Mouse (Mus musculus): ENCODE measurements at regions not wholly inside any gene's neighbourhood (a gene's known extent, or its start where the extent isn't known, plus 50 kb on each side); places are given as distances from the start of the nearest gene placed in this dataset.
A peak's percentile ranks its signal among the peaks of the same experiment; 100 is the strongest.

DNA sequence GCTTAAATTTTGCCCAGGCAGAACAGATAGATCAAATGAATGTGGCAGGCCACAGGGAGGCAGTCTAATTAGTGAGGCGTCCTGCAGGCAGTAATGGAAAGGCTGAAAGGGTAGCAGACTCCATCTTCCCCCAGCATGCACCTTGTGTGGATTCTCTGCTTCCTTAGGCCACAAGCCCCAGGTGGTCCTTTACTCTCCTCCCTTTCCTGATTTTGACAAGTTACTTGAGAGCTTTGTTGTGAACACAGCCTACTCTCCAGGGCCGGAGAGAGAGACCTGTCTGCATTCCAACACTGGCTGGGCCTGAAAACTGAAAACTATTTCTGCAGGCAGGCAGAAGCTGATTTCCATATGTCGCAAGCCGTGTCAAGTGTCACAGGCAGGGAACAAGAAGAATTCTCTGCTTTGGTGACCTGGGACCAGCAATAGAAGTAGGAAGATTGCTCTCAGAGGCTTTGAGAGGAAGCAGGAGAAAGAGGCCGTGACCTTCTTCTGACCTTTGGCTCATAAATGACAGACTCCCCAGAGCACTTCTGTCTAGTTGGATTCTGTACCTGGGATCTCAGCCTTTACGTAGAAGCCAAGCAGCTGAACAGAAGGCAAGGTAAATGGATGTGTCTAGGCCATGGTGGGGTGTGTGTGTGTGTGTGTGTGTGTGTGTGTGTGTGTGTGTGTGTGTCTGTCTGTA, 619.2 kb upstream of the Cdh5 start:
- no peak for DNase-seq (ENCODE audit: low spot score in 2 of 2)

DNA sequence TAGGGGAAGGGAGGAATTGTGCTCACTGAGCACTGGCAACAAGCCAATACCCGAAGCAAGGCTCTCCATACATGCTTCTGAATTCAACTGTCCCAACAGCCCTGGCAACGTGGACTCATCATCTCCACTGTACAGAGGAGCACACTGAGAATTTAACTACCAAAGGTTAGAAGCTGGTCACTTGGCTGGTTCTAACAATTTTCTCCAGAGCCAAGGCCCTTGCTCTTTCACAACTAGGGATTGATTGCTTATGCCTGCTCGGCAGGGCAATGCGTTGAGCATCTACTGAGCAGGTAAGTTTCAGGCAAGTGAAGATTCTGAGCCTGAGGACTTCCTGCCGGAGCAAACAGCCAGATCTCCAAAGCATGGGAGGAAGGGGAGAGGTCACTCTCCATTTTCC, 616.0 kb upstream of the Cdh5 start:
- DNase-seq (ENCODE audit: low spot score in 2 of 2), result no peak

DNA sequence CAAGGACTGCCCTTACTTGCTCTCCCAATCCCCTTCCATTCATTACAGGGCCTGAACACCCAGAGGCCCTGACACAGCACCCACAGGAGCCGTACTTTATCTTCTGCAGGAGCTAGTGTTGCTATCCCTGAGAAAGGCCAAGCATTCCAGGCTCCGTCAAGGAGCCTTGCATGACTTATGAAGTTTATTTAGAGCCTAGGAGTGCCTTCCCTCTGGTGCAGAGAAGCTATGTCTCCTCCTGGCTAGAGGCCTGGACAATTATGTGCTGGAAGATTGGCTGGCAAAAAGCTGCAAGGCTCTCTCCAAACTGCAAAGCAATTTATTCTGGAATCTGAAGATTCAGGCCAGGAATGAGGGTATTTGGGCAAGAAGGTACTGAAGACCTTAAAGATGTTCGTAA, 612.0 kb upstream of the Cdh5 start:
- no peak for DNase-seq (ENCODE audit: low spot score in 2 of 2)

DNA sequence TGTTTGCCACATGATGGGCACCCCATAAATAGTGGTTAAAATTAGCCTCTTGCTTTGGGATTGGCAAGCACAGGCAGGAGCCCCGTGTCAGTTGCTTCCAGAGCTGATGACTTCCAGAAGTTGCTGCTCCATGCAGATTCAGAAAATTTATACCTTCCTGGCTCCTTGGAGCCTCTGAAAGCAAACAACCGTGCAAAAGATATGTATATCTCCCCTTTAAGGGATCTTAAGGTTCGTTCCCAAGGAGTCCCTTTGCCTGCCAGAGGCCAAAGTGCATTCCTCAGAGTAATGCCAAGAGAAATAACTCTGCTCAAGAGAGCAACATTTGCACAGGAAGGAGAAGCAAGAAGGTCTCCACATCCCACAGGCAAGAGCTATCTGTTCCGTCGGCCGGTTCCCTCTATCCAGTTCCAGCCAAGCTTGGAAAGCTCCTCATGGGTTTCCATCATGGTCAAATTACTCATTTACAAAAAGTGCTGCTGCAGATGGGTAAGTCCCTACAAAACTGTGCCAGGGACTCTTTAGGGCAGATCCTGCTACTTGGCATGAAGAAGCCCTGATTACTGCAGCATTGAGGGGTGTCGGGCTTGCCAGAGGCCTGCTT, 608.4 kb upstream of the Cdh5 start:
- DNase-seq (ENCODE audit: low spot score in 2 of 2), result no peak

DNA sequence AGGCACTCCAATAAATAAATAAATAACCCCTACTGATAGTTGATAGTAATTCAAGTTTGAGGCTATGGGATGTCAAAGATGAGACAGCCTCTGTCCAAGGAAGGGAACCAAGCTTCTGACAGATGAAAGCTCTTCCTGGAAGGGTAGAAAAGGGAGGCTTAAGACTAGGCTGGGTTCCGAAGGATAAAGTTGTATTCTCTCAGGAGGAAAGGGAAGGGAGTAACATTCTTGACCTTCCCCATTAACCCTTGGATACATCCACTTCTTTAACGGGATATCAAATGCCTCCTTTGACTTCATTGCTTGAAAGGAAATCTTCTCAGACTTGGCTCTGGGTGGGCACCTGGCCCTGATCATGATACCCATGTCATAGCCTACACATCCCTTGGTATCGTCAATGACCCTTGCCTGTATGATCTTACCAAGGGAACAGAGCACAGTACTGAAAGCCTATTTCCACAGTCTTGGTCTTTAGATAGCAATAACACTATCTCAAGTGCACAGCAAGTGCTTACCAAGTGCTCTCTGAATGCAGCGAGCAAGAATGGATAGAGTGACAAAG, 607.4 kb upstream of the Cdh5 start:
- DNase-seq (ENCODE audit: low spot score in 2 of 2), result no peak

DNA sequence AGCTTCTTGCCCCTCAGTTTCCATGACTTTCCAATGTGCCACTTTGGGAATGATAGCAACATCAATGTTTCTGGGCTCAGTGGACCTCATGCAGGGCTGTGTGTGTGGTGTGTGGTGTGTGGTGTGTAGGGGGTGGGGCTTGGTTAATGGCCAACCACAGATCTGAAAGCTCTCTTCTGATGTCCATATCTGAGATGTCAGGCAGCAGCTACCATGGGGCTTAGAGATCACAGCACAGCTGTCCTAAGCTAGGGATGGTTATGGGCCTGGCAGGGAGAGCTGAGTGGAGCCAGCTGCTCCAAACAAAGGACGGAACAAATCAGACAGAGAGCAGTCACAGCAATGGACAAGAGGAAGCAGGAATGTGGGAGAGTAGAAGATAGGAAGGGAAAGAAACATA, 606.8 kb upstream of the Cdh5 start:
- DNase-seq (ENCODE audit: low spot score in 2 of 2), result no peak

DNA sequence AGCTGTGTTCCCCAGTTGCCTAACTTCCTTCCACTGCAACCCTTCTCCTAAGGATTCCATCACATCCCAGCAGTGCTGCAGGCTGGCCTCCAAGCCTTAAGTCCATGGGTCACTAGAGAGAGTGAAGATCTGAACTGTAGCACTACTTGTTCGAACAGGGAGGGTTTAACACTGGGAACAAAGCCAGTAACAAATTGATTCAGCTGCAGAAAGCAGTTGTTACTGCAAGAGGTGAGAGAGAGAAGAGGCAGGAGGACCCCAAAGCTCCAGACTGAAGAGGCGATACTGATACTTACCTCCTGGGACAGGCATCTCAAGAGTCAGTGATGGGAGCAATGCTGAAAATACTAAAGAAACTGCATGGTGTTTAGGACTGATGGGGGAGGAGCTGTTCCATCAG, 600.1 kb upstream of the Cdh5 start:
- DNase-seq (ENCODE audit: low spot score in 2 of 2), result no peak

DNA sequence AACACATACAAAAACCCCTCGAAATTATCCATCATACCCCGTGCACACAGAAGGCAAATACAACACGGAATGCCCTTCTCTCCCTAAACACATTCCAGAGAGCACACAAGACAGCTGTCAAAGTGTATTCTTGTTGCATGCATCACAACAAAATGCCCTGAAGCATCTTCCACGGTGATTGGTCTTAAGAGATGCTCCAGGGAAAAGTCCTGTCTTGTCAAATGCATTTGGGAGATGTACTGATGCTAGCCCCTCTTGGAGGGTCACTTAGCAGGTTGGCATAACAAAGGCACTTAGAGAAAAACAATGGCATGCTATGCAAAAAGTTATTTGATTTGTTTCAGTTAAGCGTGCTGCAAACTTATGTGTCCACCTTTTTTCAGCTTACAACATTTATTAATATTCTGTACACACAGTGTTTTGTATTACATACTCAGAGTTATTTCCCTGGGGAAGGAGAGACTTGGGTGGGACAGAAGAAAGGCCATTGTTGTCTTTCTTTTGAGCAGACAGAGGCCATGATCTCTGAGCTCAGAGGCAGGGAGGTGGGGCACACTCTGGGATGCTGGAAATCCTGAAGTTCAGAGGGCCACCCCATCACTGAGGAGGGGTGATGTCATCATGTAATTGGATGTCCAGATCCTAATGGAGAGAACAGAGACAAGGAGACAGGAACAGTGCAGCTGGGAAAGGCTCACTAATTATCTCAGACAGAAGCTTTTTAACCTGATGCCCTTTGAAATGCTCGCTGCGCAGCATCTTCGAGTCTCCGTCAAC, 598.2 kb upstream of the Cdh5 start:
- no peak for DNase-seq (ENCODE audit: low spot score in 2 of 2)

DNA sequence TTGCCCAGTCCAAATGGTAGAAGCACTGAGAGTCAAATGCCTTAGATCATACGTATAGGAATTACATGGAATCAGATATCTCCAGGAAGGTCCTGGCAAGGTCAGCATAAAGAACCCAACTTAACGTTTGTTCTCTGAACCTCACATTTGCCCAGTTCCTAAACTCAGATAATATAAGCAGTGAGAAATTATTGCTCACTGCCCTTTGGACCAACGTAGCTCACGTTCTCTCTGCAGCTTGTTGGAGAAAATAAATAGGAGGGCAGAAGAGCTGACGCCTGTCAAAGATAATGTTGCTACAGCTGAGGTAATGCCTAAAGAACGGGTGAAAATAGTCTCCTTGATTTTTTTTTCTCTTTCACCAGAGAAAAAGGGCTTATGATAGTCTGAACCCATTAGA, 595.1 kb upstream of the Cdh5 start:
- DNase-seq (ENCODE audit: low spot score in 2 of 2), result no peak

DNA sequence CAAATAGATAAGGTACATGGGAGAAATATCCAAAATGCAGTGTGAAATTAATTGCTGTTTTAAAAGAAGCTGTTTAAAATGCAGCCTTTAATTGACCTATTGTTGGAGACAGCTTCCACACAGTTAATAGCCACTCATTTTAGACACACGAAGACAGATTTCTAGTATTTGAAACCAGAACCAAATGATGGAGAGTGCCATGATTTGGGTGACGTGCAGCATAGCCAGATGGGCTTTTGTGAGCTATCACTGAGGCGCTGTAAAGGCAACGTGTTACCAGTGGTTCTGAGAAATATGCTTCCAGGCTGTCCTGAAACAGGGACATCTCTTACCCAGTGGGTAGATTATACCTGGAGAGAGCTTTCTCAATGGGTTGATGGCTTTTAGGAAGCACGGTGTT, 594.4 kb upstream of the Cdh5 start:
- DNase-seq (ENCODE audit: low spot score in 2 of 2), result no peak

DNA sequence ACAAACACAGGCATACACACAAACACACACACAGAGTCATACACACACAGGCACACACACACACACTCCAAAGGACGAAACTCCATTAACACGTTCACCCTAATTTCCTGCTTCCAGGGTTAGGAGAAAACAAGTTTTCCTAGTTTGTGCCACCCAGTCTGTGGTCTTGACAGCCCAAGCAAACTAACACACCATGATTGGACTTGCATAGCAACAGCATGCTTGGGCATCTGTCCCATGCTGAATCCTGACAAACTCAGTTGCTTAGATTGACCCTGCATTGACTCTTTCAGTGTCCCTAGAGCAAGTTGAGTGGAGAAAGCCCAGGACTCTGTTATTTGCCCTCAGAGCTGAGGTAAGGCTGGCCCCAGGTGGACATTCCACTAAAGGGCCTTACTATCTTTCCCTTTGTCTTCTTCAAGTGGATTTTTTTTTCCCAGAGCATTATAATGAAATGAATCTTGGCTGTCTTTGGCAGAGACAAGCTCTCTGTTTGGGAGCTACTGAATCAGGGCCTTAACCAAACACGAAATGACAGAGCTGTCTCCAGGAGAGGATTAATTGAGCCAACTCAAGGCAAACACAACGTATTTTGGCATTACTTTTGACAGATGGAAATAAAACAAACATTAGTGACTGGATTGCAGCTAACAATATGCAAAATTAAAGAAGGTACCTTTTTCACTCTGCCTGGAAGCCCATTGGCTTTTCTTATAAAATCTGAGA, 581.1 kb upstream of the Cdh5 start:
- no peak for DNase-seq (ENCODE audit: low spot score in 2 of 2)

DNA sequence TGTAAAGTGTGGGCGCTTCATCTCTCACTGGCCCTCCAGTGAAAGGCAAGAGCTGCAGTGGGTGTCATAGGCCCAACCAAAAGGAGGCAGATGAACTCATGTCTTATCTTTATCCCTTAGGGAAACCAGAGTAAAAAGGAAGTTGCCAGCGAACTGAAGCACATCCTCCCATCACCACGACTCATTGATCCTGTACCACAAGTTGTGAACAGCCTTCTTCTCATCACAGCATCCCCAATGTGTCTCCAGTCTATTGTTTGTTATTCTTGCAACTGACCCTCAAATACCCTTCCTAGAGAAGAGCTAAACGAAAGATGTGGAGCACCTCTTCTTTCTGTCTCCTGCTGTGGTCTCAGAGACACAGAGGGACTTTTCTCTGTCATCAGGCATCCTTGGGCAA, 570.5 kb upstream of the Cdh5 start:
- no peak for DNase-seq (ENCODE audit: low spot score in 2 of 2)

DNA sequence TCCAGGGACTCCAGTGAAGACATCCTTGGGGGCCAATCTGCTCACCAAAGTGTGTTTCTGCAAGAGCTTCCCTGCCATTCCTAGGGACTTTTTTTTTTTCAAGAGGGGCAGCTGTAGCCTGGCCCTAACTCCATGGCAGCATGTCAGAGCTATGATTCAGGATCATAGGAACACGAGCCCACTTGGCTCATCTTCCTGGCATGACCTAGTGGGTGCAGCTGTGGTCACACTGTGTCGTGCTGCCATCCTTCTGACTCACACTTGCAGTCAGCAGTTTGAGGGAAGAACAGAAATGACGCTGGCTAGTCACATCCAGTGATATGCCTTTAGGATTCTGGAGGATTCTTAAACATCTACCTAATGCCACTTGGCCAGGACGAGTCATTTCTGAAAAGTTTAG, 566.5 kb upstream of the Cdh5 start:
- peak; percentile 49 to 58 for DNase-seq (ENCODE audit: low spot score in 2 of 2)

DNA sequence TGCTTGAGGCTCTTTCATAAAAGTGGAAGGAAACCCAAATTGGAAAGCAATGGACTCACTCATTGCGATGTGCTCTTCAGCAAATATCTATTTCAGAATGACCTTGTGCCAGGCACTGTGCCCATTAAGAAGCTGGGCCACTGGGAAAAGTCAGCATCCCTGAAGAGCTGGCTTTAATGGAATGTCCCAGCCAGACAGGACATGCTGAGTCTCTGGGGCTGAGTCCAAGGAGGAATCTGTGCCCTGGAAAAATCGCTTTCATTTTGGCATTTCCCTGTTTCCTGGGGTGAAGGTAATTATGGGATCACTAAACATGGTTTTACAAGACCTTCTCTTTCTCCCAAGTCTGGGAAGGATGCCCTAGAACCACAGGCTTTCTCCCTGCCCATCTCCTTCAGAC, 564.6 kb upstream of the Cdh5 start:
- no peak for DNase-seq (ENCODE audit: low spot score in 2 of 2)

DNA sequence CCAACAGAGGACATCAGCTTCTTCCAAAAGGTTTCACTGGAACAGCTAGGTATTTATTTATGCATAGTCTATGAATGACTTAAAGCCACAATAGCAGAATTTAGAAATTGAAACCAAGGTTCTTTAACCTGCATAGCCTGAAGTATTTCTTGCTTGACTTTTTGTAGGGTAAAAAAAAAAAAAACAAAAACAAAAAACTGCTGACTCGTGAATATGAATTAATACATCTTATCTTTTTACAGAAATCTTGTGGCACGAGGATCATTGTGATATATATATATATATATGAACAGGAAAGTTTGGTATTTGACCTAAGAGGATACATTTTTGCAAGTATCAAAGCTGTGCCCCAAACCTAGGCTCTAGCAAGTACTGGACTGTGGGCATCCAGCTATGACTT, 559.5 kb upstream of the Cdh5 start:
- no peak for DNase-seq (ENCODE audit: low spot score in 2 of 2)

DNA sequence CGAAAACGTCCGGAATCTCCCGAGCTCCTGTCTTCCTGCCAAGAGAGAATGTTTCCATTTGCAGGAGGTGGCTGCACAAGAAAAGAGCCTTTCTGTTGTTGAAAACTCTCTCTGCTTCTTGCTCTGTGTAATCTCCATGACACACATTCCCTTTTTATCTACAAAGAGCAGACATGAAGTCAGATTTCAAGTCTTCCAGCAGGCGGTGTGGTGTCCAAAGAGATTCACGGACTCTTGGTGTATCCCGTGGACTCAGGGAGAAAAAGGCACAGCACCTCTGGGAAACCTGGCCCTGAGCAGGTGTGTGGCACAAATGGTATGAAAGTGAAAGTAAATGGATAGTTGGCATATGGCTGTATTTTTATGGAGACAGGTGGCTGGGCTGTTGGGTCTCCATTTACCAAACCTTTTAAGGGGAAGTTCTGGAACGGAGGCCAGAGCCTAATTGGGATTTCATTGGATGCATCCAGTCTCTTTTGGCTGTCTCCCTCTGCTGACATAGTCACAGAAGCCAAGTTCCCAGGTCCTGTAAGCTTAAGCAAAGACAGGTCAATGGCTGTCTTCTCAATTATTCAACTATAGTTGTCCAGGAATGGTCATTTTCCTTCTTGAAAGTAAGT, 549.4 kb upstream of the Cdh5 start:
- DNase-seq (ENCODE audit: low spot score in 2 of 2), result no peak

DNA sequence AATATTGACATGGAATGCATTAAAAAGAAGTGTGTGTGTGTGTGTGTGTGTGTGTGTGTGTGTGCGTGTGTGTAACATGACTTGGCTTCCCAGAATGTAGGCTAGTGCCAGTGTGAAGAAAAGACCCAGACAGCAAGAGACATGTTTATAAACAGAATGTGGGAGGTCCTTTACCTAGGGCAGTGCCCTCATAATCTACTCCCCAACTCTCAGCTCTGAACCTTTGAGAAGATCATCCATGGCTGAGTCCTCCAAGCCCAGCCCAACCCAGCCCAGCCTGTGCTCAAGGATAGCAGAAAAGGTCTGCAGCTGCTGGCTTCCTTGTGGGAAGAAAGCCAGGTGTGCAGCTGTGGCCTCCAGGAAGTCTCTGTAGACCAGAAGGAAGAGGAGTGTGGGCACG, 539.8 kb upstream of the Cdh5 start:
- DNase-seq (ENCODE audit: low spot score in 2 of 2), result no peak

DNA sequence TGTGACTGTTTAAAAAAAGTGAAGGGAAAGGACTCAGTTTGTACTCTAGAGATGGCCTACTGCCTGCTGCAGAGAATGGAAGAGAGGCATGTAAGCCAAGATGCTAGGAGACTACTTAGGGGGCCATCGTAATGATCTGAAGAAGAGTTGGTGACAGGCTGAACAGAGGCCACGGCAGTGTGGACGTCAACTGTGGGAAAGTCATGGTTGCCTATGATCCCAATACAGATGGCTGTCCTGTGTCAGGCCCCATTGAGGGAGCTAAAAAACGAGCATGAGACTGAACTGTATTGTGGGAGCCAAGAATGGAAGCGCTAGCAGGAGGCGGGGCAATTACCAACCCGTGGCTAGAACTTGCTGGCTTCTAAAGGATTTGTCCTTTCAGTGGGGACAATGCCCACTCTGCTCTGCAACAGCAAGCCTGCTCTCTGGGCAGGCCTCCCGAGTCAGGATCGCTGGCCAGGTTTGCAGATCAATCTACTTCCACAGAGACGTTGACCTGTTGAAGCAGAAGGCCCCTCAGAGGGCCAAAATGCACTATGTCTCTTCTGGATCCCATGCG, 530.5 kb upstream of the Cdh5 start:
- no peak for DNase-seq (ENCODE audit: low spot score in 2 of 2)

DNA sequence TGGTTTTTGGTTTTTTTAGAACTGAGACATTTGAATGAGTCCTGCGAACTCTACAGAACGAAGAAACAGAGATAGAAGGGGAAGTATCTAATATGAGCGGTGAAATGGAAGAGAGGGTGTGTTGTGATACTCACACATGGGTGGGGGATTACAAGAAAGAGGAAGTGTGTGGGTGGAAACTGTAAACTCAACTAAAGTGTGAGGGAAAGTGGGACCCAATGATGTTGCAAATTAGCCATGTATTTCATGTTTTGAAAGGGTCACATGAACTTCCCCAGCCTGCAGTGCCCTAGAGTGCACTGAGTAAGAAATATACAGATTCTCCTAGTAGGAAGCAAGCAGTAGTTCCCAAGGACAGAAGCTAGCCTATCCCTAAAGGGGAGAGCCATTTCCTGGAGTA, 524.3 kb upstream of the Cdh5 start:
- DNase-seq (ENCODE audit: low spot score in 2 of 2), result no peak

DNA sequence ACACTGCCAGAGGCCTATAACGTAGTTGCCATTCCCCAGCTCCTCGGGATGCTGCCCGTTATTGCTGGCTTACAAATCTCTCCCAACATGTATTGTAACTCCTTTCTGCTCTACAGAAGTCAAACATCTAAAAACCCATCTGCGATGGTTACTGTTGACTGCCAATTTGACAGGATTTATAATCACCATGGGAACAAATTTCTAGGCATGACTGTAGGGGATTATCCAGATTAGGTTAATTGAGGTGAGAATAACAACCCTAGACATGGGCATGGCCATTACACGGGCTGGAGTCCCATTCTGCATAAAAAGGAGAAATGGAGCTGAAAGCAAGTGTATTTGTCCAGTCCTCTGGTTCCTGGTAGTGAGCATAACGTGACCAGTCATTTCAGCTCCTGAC, 523.4 kb upstream of the Cdh5 start:
- no peak for DNase-seq (ENCODE audit: low spot score in 2 of 2)

DNA sequence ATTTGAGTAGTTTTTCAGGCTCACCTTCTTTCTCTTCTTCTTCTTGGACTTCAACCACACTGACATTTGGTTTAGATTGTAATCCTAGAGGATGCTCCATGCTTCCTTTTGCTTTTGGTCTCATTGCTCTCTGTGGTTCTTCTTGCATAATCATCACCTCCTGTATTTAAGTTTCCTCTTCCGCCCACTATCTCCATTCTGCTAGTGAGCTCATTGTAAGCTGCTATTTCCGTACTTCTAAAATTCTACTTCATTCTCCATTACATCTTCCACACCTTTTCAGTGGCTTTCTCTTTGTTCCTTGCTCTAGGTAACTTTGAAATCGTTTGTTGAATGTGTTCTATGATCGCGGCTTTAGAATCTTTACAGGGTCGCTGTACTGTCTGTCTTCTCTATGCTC, 493.1 kb upstream of the Cdh5 start:
- DNase-seq (ENCODE audit: low spot score in 2 of 2), result no peak

Measured in layer of hippocampus, postnatal 10 days (tissue).